Mouse (Mus musculus) lung, adult 2 months (tissue): ENCODE results near the gene Gm20696.

Experiments
- CTCF ChIP-seq: fragments of 200-500 bp; IDR thresholded peaks from 2 replicates; pipeline ENCODE4 v1.5.1; 2011; ENCODE audit warnings: mild to moderate bottlenecking, low read length, control low read depth; ENCODE audit not compliant: insufficient read depth
- POLR2A ChIP-seq: fragments of 200-500 bp; IDR thresholded peaks from 2 replicates; pipeline ENCODE4 v1.6.1; 2011; ENCODE audit warnings: low read depth, mild to moderate bottlenecking, control low read depth, low read length, borderline replicate concordance; ENCODE audit errors: extremely low read depth

- TF ChIP-seq CTCF (no peak), POLR2A (no peak)
Observed at GRCm38 (mm10) chr6:99617867-99618266, 48.7 kb downstream of the Gm20696 start.
